Mouse (Mus musculus) hematopoietic stem cell, adult 5-6 weeks (primary cell): Measurements from ENCODE around the gene Lhx6. TPM values are rescaled to one million over a fixed set of nuclear protein-coding genes. Genes with fewer than 3 reads are reported as not detected.

Experiments
- ATAC-seq, 2 experiments: fragments of 125-278 bp in 1 of 2; replicated peaks in 1 of 2; 2 replicates each; pipeline ENCODE4 v1.8.0; 2016 to 2017; ENCODE audit warnings: inconsistent platforms in 2 of 2, mild to moderate bottlenecking in 2 of 2, moderate number of reproducible peaks in 2 of 2, low read depth in 1 of 2, moderate TSS enrichment in 1 of 2; ENCODE audit not compliant: low FRiP score in 2 of 2, poor library complexity in 2 of 2, severe bottlenecking in 2 of 2, insufficient read depth in 1 of 2, low TSS enrichment in 1 of 2
- total RNA-seq: library from RNA; stranded (forward); fragments of 172-1452, 232-1000 nt; gene quantifications from 2 replicates; pipeline ENCODE4 v1.2.3, GENCODE M21; 2017

Gene Lhx6
- total RNA-seq, 1 experiment from 2014 or later = not detected

- no peak for ATAC-seq
These were observed 49.0 kb downstream of the Lhx6 start for GRCm38 (mm10) chr2:36056248-36056647.

GRCm38 (mm10) chr2:36053249-36053648 lies 52.0 kb downstream of the Lhx6 start:
- ATAC-seq = no peak

DNA sequence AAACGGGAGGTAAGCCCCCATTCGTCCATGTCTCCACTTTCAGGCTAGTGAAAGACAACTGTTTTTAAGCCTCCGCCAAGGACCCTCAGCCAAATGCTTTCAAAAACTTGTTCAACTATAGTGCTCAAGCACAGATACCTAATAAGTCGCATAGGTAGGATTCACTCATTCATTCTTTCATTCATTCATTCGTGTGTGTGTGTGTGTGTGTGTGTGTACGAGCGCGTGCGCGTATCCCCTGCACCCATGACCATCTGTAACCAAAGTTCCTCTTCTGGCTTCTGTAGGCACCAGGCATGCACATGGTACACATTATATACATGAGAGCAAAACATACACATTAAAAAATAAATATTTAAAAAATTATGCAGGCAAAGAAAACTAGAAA lies 55.6 kb downstream of the Lhx6 start:
- ATAC-seq = no peak

GRCm38 (mm10) chr2:36048748-36049566 lies 56.3 kb downstream of the Lhx6 start, which contains the start of the genes Ndufa8 and Morn5:
Gene Ndufa8 (minus strand): TSS chr2:36049406.
Gene Morn5 (plus strand): TSS chr2:36049458.
- ATAC-seq = peak; percentile 91 to 94

GRCm38 (mm10) chr2:36048164-36048563 lies 57.0 kb downstream of the Lhx6 start:
- no peak for ATAC-seq

DNA sequence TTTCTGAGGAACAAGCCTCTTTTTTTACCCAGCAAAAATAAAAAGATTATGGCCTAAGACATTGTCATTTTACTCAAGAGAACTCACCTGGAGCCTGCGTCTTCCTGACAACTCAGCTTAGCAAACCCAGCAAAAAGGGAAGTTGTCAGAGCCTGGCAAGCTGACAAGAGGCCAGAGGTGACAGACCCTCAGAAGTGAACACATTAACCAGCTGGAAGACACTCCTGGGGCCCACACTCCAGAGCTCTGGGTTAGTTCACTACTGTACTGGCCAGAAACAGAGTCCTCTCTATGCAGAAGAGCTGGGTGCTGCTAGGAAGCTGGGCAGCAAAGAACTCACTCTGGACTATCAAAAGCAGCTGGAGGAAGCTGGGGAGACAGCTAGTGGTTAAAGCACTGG lies 64.3 kb downstream of the Lhx6 start:
- ATAC-seq = peak; percentile 54 to 80

DNA sequence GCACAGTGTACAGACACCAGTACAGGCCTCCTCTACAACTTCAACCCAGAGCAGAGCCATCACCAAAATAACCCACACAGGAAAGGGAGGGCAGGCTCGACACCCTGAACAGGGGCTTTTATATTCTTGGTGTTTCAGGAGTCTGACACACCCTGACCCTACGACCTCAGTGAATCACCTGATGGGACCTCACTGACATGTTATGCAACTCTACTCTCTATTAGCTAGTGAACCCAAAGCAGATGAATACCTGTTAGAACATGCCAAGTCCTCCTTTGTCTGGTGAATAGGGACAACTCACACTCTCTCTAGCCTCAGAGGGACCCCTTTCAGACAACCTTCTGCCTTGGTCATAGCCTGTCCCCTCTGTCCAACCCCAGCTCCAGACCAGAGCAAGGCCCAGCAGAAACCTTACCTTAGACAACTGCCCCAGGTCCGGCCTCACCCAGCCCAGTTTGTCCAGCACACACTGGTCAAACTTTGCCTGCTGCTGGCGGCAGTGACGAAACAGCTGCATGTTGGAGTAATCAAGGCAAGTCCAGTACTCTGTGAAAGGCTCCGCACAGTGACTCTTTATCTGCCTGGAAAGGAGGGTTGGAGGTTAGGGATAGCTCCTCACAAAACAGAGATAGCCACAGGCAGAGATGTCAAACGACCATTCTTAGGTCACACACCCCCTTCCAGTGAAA lies 65.8 kb downstream of the Lhx6 start:
- ATAC-seq = no peak

- peak; percentile 87 to 92 for ATAC-seq
These were observed 69.7 kb downstream of the Lhx6 start for GRCm38 (mm10) chr2:36035413-36036081.

GRCm38 (mm10) chr2:36034898-36035297 lies 70.3 kb downstream of the Lhx6 start:
- ATAC-seq = peak; percentile 25 to 51; a peak in 3 of 4 replicates

- ATAC-seq = no peak
These were observed 71.2 kb downstream of the Lhx6 start for GRCm38 (mm10) chr2:36033966-36034365.

GRCm38 (mm10) chr2:36032884-36033283 lies 72.3 kb downstream of the Lhx6 start:
- ATAC-seq = no peak

Other genes with a start within 250 kb of the Lhx6 start
- gene Ttll11, start 125.5 kb downstream of the Lhx6 start, total RNA-seq = not detected in 2 replicates
- gene Ndufa8, start 56.0 kb downstream of the Lhx6 start, total RNA-seq = 43.2 and 54.3 TPM in 2 replicates
- gene Morn5, start 56.0 kb downstream of the Lhx6 start, total RNA-seq = not detected in 2 replicates
- 31.3 and 52.2 TPM in 2 replicates for gene Mrrf, start 31.0 kb upstream of the Lhx6 start, total RNA-seq
- 34.5 and 38.0 TPM in 2 replicates for gene Rbm18, start 31.4 kb upstream of the Lhx6 start, total RNA-seq
- 28.5 and 46.1 TPM in 2 replicates for gene Ptgs1, start 125.0 kb upstream of the Lhx6 start, total RNA-seq